Mouse (Mus musculus): Measurements from ENCODE around the gene Syk.
A peak's percentile ranks its signal among the peaks of the same experiment; 100 is the strongest.

Gene Syk

DNA sequence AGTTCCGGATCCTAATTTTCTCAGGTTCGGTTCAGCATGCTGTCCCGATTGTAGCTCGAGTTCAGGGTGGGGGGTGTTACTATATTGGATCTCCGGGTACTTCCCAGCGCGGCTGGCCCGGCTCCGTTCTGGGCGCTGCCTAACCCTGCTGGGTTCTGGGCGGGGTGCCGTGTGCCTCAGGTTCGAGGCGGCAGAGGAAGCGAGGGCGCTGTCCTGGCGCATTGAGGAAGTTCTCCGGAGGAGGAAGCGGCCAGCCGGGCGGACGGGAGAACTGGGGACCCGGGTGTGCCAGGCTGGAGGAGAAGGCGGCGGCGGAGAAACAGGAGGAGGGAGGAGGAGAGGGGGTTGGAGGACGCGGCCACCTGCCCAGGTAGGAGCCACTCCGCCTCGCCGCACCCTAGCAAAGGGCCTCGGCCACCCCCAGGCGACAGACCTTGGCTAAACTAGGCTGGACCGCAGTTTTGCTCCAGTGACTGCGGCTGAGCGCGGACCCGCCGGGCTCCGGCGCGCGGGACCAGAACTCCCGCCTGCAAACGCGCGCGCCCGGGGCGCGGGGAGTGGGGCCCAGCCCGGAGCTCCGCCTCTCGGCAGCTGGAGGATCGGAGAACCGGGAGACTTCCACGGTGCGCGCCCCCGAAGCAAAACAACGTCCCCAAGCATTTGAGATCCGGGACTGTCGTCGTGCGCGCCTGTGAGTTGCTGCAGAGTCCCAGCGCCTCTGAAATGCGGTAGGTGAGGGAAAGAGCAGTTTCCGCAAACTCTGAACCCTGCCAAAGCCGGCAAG, at the start of gene Syk:
Gene Syk (plus strand): TSS at position 296 of the 784 bp plus-strand sequence.
- DNase-seq = peak; percentile 73

DNA sequence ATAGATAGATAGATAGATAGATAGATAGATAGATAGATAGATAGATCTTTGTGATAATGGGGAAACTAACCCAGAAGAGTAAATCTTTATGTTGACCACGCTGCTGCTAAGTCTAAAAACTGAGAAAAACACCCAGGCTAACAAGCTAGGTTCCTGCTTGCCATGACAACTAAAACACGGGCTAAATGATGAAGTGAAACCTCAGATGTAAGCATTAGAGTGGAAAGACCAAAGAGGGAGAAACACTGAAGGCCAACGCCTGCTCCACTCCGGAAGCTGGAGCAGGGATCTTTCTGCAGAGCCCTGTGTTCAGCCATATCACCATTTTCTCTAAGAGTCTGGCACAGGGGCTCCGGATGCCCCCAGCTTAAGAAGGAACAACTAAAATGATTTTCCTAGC, 49.3 kb upstream of the Syk start:
- DNase-seq = no peak

DNA sequence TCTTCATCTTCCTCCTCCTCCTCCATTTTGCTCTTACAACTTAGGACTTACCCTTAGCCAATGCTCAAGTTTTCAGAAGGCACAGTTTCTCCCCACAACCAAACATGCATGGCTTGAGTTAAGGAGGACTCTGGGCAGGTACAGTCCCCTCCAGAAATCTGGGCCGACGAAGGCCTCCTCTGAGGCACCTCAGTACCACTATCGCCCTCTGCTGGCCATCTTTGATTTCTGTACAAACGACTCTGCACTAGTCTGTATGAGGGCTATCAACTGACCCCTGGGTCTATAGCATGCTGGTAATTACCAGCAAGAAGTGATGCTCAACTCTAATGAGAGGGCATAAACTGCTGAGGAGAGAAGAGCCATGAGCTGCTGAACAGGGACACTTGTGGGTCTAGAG, 47.4 kb upstream of the Syk start:
- peak; percentile 70 for DNase-seq

DNA sequence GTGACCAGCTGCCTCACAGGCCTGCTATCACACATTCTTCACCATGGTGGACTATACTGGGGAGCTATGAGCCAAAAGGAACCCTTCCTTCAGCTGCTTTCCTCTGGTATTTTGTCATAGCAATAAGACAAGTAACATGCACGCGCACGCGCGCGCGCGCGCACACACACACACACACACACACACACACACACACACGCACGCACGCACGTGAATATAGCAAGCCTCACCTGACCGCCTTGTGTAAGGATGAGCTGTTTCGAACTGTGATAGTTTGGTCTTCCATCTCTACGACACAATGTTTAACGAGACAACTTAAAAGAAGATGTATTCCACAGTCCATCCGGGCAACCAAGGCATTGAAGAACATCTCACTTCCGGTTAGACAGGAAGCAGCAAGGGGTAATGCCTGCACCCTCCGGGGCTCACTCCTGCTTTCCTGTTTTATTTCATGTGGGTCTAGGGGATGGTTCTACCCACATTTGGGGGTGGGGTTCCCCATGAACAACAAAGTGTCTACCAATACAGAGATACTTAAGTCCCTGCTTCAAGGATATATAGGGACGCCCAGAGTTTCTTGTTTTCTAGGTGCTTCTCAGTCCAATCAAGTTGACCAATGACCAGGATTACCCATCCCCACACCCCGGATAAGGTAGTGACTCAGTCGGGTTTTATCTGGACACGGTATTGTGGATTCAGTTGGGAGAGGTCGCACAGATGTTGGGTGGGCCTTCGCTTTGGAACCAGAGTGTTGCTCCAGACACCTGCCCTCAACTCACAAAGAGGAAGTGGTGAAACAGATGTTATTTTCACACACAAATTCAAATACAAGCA, 45.0 kb upstream of the Syk start:
- DNase-seq = no peak

DNA sequence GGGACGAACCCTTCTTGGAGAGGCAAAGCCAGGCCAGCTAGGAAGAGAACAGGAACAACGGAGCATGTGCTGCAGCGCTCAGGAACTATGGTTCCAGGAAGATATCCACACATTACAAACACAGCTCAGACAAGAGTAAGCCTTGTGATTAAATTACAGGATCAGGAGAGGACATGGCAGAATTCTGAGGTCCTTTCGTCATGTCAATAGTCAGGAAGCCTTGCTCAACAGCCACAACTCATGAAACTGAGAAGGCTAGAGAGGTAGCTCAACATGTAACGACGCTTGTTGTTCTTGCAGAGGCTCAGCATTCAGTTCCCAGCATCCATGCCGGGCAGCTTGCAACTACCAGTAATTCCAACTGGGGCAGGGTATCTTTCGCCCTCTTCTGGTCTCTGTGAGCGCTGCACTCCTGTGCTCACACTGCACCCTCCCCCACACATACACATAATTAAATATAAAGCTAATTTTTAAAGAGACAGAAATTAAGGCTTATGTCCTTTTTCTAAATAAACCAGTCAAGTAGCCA, 44.3 kb upstream of the Syk start:
- DNase-seq = no peak

DNA sequence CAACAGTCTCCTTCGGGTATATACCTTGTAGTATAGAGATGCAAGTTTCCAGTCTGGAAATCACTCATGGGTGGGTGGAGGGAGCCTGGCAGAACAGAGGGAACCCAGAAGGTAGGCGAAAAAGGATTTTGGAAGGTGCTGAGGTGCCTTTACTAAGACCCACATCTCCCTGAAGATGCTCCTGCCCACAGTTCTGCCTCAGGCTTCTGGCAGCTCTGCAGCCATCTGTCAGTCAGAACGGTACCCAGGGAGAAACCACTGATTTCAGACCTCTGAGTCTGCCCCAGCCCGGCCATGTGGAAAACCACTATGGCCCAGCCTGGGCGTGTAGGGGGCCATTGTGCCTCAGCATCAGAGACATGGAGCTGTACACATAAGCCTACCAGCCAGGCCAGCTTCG, 43.5 kb upstream of the Syk start:
- DNase-seq = no peak

DNA sequence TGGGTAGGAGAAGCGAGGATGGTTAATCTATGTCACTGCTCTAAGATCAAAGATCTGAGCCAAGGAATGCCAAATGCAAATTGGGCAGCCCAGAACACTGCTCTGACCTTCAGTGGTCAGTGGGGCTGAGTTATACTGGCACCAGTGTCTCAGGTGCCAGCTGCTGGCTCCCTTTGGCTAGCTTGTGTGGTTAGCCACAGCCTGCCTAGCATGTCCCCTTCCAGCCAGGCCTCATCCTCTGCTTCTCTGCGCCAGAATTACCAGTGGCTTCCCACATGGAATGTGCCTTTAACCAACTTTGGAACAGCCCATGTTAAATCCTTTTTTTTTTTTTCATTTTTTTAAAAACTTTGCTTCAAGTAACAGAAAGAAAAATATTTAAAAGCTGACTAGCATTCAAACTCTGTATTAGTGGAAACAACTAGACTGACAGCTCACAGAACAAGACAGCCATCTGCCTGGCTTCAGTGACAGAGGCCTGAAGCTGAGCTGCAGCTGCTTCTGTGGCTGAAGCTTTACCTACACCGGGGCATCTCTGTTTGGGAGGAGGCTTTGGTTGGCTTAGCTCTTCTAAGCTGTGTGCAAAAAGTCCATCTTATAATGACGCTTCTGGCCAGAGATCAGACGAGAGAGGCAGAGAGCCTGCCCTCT, 41.5 kb upstream of the Syk start:
- no peak for DNase-seq

DNA sequence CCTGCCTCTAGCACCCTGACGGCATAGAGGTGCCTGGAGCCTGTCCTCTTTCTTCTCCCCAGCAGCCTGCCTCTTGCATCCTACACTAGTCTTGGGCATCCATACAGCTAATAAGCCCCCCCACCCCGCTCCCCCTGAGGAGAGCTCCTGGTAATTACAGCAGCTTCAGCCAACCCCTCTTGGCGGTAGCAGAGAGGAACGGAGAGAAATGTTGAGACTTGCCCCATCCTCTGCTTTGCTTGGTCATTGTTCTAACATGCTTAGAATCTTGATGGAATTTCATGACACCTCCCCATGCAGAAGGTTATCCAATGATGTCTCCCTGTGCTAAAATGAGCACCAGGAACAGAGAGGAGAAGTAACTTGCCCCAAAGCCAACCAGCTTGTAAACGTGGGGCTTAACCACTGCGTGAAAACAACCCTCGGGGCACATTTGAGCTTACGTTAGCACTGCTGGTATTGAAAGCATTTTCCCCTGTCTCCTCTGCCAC, 40.9 kb upstream of the Syk start:
- no peak for DNase-seq

DNA sequence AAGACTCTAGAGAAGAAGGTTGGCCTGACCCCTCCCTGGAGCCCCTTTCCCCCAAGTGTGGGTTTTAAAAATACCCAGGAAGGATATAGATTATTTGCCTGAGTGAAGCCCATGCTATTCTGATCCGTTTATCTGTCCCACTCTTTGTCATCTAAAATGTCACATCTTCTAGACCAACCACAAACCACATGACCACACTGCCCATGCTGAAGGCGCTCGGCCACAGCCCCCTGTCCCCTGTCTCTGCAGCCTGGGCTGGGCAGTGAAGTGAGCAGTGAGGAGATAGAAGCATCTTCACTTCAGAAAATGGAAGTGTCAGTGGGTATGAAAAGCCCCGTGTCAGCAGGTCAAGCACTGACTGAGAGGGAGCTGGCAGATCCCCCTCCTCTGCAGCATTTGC, 40.3 kb upstream of the Syk start:
- no peak for DNase-seq

DNA sequence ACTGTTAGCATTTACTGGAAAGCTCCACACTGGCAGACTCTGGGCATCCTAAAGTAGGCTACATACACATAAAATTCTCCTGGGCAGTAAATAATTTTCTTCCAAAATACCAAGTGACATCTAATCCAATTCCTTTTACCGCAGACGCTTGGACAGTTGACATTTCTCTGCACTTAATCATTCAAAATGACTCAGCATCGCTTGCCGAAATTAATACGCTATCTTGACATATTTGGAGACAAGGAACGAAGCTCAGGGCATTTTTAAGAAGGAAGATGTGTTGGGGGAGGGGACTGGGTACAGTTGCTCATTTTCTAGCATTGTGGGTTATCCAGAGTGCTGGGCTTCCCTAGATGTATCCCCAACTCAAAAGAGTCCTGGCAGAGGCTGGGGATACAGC, 36.7 kb upstream of the Syk start:
- DNase-seq = no peak

DNA sequence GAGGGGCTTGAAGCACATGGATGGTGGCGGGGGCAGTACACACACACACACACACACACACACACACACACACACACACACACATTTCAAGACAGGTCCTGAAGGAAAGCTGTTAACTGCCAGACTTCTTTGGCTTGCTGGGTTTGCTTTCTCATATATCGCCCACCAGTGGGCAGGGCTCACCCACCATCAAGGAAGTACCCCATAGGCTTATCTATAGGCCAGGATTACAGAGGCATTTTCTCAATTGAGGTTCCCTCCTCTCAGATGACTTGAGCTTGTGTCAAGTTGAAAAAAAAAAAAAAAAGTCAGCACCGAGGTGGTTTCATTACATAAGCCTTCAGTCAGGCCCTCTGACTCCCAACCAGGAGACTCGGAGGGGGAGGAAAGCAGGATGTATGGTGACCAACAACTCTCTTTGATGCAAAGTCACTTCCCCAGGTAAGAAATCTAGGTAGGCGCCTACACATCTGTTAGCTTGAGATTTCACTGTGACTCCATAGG, 32.2 kb upstream of the Syk start:
- no peak for DNase-seq

DNA sequence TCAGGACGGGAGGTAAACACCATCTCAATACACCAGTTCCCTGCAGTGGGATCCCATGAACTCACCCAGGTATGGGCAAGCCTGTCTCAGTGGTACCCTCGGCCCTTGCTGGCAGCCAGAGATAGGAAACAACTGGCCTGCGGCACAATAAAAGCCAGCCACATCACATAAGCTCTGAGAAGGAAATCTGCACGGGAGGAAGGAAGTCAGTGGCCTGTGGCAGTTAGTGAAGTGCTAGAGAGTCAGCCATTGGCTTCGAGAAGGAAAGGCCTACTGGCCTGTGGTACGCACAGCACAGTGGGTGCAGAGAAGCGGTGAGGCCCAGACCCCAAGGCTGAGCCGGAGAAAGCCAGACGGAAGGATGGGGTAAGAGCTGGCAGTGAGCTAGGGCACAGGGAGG, 31.7 kb upstream of the Syk start:
- DNase-seq = no peak

DNA sequence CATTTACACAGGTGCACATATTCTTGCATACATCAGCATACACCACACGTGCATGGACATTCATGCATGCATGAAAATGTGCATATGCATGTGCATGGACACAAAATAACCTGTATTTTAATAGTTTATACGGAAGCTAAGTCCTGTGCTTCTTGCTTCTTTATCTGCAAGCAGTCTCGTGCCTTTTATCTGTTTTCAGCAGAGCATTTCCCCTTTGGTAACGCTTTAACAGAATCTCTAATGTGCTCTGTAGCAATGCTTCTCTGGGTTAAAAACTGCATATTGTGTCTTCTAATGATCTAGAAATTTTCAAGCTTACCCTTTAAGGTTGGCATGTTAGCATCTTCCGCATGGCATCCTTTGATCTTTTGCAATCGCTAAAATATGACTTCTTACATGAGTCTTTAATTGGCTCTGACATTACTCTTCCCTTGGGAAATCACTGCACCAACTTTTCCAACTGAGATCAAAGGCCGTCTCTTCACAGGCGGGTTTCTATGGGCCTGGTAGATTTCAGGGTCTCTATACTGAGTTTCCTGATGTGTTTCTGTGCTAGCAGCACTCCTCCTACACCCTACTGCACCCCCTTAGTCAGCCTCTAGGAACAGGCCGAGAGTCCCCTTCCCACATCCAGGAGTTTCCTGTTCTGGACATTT, 30.0 kb upstream of the Syk start:
- no peak for DNase-seq

DNA sequence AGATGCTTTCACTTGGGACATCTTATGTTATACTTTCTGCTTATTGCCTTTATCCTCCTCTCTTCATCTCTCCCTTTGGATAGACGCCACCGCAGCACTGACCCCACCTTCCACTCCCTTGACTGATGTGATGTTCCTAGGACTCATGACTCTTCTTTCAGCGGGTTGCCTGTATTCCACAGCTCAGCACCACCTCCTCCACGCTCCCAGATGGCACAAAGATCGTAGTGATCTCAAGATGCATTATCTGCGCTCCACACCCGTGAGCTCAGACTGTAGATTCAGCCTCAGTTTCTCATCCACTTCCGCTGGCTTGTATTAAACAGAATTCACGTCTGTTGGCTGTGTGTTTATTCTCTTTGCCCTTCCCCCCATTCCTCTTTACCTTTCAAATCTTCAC, 28.3 kb upstream of the Syk start:
- DNase-seq = no peak

DNA sequence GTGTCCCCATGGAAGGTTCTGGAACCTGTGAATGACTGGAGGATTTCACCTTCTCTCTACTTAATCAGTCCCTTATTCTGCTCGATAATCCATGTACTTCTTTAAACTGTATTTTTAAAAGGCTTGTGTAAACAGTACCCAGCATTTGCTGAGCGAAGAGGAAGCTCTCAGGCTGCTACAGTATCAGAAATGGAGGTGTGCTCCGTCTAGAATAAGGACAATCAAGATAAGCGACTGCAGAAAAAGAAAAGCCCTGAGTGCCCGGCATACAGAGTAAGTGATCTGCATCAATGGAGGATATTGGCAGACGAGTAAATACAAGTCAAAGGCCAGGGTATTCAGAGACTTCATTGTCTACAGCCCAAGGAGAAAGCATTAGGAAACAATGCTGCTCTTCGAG, 25.6 kb upstream of the Syk start:
- no peak for DNase-seq

DNA sequence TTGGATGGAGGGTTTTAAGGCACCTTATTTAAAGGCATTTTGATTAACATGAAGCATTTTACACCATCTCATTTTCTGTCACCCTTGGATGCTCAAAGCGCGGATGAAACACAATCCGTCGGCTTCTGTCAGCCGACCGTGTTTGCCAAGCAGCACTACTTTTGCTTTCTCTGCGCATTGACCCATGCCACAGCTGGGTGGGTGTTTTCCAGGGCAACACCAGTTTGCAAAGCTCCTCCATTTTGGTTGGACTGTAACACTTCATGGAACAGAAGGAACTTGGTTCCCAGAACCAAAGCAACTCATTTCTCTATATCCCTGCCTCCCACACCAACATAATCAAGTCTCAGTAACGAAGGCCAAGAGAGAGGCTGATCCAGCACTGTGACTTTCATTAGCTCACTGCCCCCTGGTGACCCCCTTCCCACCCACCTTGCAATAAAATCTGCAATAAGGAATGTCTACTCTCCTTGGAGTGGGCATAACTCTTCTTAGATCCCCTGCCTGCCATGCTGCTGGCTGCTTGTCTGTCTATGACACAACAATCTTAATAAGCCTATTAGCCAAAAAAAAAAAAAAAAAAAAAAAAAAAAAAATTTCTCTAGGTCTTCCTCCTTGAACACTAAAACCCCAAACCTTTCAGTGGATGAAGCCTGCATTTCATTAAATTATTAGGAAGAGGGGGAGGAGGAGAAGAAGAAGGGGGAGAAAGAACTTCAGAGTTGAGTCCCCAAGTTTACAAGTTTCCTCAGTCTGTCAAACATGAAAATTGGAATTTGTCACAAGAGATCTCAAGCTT, 21.4 kb upstream of the Syk start:
- DNase-seq = no peak

DNA sequence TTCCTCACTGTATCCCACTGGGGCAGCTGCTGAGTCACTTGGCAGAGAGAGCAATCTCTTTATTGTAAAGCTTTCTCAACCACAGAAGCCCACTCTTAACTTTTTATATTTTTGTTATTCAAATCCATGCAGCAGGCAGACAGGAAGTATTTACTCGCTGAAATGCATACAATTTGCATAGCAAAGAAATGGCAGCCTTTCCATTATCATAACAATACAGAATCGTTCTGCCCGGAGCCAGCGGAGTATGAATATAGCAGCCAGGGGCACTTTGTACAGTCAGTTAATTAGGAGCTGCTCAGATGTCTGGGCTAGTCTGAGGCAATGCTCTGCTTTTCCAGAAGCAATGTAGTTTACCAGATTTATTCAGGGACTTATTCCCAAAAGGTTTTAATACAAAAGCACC, 20.8 kb upstream of the Syk start:
- no peak for DNase-seq

DNA sequence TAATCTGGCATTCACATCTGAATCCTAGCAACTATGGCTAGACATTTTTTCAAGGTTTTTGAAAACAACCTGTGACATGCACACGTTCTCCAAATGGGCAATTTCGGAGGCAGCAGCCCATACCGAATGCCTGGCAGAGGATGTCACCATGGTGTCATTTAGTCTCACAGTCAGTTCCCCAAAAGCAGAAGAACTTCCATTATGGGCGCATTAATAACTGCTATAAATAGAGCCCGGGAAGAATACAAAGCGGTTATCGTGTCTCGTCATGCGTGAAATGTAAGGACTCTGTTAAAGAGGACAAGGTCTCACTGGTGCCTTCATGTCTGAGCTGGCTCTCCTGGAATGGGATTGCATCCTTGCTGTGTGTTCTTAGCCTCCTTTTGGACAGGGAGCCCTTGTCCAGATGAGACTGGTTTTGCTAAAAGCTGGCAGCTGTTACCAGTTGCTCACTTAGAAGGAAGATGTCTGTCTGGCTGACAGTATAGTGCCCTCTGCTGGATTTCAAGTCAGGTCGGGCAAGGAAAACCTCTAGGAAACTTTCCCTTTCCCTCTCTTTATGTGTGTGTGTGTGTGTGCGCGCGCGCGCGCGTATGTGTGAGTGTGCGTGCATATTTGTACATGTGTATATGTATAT, 17.8 kb upstream of the Syk start:
- peak; percentile 30 for DNase-seq

DNA sequence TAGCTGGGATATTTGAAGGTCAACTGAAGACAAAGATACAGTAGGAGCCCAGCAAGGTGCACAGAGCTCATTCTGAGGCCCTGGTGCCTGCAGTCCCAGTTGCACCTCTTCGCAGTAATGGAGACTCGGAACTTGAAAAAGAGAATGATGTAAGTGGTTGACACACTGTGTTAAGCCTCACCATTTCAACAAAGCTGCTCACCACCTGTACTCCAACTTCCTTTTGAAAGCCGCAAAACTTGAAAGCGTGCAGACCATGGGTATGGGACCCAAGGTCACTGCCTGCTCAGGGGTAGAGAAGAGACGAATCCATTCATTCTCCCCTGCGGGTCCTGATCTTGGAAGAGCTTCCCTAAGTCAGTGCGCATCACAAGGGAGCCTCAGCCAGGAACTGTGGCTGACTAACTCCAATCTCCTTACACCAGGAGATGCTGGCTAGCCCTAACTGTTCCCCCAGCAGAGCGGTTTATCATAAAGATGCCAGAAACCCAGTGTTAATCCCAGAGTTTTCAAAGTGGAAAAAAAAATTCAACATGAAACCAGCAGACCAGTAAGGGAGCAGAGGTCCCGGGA, 16.7 kb upstream of the Syk start:
- DNase-seq = no peak

DNA sequence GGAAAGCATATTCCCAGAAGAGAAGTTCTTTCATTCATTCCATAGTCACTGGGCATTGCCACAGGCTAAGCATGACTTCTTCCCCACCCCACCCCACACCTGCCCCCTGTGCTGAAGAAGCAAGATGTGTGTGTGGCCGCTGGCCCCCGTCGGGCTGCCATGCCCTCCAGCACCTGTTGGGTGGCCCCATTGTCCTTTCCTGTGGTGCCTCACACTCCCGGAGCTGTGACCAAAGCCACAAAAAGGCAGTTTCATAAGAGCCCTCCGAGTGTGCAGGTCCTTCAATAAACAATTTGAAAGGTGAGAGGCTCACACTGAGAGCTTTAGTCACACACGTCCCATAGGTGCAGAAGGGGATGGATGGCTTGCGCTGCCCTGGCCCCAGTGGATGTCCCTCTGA, 16.2 kb upstream of the Syk start:
- no peak for DNase-seq

DNA sequence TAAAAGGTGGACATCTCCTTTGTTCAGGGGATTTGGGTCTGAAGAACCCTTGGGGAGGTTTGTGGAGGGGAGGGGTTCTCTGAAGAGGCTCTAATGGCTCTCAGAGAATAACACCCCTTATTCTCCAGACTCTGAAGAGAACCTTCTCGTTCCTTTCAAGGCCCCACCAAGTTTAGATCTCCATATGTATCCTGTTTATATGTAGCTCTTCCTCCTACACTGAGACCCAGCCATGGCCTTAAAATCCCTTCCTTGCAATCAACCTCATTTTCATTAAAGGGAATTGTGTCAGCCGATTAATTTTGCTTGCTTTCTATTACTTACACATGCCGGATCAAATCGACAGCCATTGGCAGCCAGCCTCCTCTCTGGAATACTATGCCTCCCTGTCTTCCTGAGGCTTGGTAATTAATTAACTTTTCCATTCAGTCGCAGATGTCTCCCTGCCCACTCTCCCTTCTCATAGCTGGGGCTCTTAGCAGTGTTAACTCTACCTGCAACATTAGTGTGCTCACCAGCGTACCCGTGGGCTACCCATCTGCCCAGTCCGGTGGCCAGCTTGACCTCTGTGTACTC, 13.7 kb upstream of the Syk start:
- DNase-seq = no peak
